Mouse (Mus musculus): ENCODE measurements around the gene Yjefn3.
A peak's percentile ranks its signal among the peaks of the same experiment; 100 is the strongest.
"Not testable (repeated sequence)": the region's sequence is repeated elsewhere in the genome, so short reads cannot be mapped to it uniquely, and the experiment has no call there.

The Yjefn3 gene

GRCm38 (mm10) chr8:69902163-69903062, at the start of gene Yjefn3, which contains the start of the genes Tssk6 and Ndufa13:
Yjefn3 (minus strand) TSS chr8:69902712.
Tssk6 (plus strand) TSS chr8:69902184.
Ndufa13 (minus strand) TSS chr8:69902558.
- no peak for DNase-seq (ENCODE audit: low read depth)

GRCm38 (mm10) chr8:69950300-69950699, 47.8 kb upstream of the Yjefn3 start:
- no peak for DNase-seq (ENCODE audit: low read depth)

GRCm38 (mm10) chr8:69942495-69942894, 40.0 kb upstream of the Yjefn3 start:
- DNase-seq (ENCODE audit: low read depth), result not testable (repeated sequence)

GRCm38 (mm10) chr8:69940386-69940785, 37.9 kb upstream of the Yjefn3 start:
- no peak for DNase-seq (ENCODE audit: low read depth)

DNA sequence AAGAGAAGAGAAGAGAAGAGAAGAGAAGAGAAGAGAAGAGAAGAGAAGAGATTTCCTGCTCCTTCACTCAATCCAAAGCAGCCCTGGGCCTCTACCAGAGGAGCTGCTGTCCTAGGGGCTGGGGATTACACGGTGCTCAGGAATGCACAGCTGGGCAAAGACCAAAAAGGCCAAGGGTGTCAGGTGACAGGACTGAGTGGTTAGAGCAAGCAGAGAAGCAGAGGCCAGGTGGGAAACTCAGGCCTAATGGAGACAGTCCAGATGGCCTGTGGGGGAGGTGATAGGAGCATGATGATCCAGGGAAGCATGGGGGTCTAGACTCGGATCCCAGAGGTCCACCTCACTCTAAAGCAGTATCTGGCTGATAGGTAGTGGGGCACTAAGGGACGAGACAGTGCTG, 37.1 kb upstream of the Yjefn3 start:
- no peak for DNase-seq (ENCODE audit: low read depth)

DNA sequence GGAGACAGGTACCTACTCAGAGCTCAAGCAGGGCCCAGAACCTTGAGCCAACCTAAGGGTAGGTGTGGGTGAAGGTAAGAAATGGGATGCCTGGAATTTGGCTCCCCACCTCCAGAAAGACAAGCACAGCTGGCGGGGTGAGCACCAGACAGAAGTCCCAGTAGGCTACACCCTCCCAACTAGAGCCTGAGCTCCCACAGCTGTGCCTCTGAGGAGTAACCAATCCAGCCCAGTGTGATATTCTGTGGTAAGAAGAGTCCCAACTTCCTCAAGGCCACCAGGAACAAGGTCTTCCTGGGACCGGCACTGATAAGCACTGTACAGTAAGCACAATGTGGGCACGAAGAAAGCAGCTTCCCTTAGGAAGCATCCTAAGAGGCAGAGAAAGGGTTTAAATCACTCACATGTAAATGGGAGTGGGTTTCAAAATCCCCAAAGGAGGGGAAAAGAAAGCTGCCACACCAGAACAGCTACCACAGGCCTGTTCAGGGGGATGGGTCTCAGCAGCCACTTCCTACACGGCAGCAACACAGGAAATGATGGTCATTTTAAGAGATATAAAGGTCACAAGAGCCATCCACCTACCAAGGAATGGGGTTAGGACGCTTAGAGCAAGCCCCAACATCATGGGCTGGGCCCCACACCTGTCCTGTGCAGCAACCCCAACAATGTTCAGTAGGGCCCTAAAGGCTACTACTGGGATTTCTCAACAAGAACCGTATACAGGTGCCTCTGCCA, 35.9 kb upstream of the Yjefn3 start:
- no peak for DNase-seq (ENCODE audit: low read depth)

- peak; percentile 45 for DNase-seq (ENCODE audit: low read depth)
Measured at GRCm38 (mm10) chr8:69937466-69937865, 35.0 kb upstream of the Yjefn3 start.

- no peak for DNase-seq (ENCODE audit: low read depth)
Measured at GRCm38 (mm10) chr8:69936050-69936794, 33.7 kb upstream of the Yjefn3 start.

- no peak for DNase-seq (ENCODE audit: low read depth)
Measured at GRCm38 (mm10) chr8:69935431-69935830, 32.9 kb upstream of the Yjefn3 start.

DNA sequence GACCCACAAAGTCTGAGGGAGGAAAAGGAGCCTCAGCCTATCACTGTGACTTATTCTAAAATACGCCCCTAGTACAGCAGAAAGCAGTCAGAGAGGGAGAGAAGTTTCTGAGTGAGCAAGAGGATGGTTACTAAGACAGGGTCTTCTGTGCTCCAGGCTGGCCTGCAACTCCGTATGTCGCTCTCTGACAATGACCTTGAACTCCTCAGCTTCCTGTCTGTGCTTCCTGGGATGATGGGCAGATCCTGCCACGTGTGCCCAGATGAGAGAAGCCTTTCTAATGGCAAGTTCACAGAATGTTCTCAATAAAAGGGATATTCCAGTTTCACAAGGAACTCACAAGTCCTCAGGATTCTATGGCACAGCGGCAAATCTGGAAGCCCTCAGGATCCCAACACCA, 32.1 kb upstream of the Yjefn3 start:
- DNase-seq (ENCODE audit: low read depth), result no peak

GRCm38 (mm10) chr8:69933811-69934210, 31.3 kb upstream of the Yjefn3 start:
- DNase-seq (ENCODE audit: low read depth), result peak; percentile 39

DNA sequence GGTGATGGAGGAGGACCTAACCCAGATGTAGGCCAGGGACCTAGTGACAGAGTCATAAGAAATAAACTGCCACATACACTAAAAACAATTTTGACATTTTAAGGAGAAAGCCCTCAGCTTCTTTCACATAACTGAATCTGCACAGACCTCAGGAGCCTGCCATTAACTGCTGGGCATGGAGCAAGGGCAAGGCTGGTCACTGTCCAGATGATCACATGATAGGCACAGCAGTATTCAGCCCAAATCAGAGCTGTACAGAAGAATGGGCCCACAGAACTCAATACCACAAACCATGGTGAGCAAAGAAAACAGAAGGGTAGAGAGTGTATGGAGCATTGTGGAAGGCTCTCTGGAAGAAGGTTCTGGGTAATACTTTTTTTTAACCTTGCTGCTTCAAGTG, 24.4 kb upstream of the Yjefn3 start:
- DNase-seq (ENCODE audit: low read depth), result no peak

DNA sequence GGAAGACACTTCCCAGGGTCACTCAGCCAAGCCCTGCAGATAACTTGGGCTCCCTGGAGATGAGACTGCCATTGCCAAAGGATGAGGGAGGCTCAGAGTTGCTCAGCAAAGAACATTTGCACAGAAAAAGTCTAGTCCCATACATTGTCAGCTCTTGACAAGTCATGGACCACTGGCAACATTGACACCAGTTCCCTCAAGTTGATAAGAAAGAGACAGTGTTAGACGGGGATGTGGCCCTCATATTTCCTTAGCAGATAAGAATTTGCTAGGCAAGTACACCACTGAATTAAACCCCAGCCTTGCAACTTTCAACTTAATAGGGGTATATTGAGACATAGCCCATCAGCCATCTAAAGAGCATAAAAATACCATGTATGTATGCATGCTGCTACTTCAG, 21.5 kb upstream of the Yjefn3 start:
- DNase-seq (ENCODE audit: low read depth), result no peak

GRCm38 (mm10) chr8:69921141-69921540, 18.6 kb upstream of the Yjefn3 start:
- DNase-seq (ENCODE audit: low read depth), result no peak

- DNase-seq (ENCODE audit: low read depth), result peak; percentile 91
Measured at GRCm38 (mm10) chr8:69919876-69920662, 17.6 kb upstream of the Yjefn3 start.

DNA sequence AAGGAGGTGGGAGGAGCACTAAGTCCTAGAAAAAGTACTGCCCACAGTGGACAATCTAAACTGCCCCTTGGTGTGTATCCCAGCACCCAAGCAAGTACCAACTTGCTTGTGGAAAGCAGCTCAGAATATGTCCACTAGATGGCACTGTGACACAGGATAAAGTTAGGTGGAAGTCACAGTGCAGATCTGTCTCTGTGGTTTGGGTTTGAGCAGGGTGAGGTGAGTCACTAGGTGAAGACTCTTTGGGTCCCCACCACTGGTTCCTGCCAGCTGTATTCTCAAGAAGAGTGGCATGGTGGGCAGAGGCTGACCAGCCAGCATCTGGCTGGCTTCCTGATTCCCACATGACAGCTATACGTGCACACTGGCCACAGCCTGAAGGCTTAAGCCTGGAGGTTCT, 16.5 kb upstream of the Yjefn3 start:
- DNase-seq (ENCODE audit: low read depth), result peak; percentile 96

GRCm38 (mm10) chr8:69918506-69918905, 16.0 kb upstream of the Yjefn3 start:
- DNase-seq (ENCODE audit: low read depth), result no peak

GRCm38 (mm10) chr8:69915748-69916147, 13.2 kb upstream of the Yjefn3 start:
- DNase-seq (ENCODE audit: low read depth), result no peak

- DNase-seq (ENCODE audit: low read depth), result no peak
Measured at GRCm38 (mm10) chr8:69914526-69914925, 12.0 kb upstream of the Yjefn3 start.

DNA sequence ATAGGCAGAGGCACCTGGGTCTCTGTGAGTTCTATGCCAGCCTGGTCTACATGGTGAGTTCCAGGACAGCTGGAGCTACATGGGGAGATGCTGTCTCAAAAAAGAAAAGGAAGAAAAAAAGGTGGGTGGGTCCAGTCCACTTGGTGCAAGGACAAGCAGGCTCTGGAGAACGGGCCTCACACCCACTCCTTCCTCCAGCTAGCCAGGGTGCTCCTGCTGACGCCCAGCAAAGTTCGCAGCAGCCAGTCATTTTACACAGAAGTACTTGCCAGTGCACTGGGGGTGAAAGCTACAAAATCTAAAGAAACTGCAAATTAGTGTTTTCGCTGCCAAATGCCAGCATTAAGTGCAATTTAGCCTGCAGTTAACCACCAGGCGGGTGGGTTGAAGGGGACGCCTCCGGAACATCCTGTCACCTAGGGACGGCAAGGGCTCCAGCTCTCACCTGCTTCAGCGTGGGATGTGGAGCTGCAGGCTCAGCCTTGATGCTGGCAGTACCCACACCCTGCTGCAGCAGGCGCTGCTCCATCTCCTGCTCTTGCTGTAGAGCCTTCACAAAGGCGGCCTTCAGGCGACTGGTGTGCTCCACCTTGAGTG, 10.1 kb upstream of the Yjefn3 start:
- no peak for DNase-seq (ENCODE audit: low read depth)

DNA sequence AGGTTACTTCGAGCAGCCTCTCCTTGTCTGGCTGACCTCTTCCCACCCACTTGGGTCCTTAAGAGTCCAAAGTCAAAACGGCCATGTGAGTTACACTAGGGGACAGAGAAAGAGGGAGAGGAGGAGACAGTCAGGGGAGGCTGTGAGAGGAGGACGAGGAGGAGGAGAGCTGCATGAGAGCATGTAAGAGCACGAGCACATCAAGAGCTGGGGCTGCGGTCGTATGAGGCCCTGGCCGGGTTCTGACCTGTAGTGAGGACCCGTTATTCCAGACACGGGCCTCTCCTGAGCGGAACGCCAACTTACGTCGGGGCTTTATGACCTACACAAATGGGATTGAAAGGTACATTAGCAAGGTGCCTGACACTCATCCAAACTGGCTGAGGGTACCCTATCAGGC, 9.4 kb upstream of the Yjefn3 start:
- no peak for DNase-seq (ENCODE audit: low read depth)

All from naive thymus-derived CD4-positive, alpha-beta T cell, adult 2 months (primary cell).